Mouse (Mus musculus): Measurements from ENCODE around the gene Cherp.

GRCm38 (mm10) chr8:72487014-72487413 lies 12.0 kb upstream of the Cherp start:
- TF ChIP-seq CTCF (IDR thresholded peaks at IDR 0.05; ENCODE audit: control insufficient read depth, insufficient read depth, insufficient replicate concordance, low read depth, low read length) (no peak), POLR2A (IDR thresholded peaks at IDR 0.05; ENCODE audit: control insufficient read depth, low read depth, low read length) (no peak)

Measured in testis, adult 2 months (tissue).